In the genomic region with DNA sequence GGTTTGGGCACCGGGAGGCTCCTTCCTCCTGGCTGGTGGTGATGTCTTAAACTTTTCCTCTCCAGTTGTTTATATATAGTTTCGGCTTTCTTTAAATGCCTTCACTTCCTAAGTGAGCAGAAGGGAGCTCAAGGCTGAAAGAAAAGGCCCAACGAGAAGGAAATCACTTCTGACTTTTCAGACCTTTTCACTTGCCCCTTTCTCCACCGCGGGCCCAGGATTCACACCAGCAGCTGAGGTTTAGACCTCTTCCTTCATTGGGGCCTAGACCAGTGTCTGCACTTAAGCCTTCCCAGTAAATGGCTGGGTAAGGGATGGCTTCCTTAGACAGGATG, we compare ENCODE assay signal across 9 mouse cellular contexts. TPM values are rescaled to one million over a fixed set of nuclear protein-coding genes. Genes with fewer than 3 reads are reported as not detected.
DNase-seq lines count a peak whose midpoint lies in the region; ATAC-seq and TF ChIP-seq lines count a peak whose summit lies in the region.
"Had no signal": no experiment of that assay in that cellular context is flagged by ENCODE, and none has a peak within 500 bp of the region (broad histone marks: within the 10 kb centered on the region; RNA-seq: fewer than 3 reads in every experiment).

No protein-coding gene starts in this region.

- H3K36me3 ChIP-seq in heart, embryonic 12.5 days, result no peaks in the 10 kb centered on the region
- H3K36me3 ChIP-seq in ES-Bruce4 (ENCODE audit: control insufficient read depth, insufficient read depth, low read length, poor library complexity, severe bottlenecking), result no peaks in the 10 kb centered on the region
- H3K36me3 ChIP-seq in forebrain, embryonic 15.5 days, result peaks cover 6% of the 10 kb centered on the region; the same call in 1 of the 2 replicates
- no peaks in the 10 kb centered on the region for H3K36me3 ChIP-seq in liver, embryonic 13.5 days

- no peak for TF ChIP-seq CTCF in ES-Bruce4 (IDR thresholded peaks at IDR 0.05; ENCODE audit: low read depth, low read length)

- H3K4me1 ChIP-seq in heart, embryonic 12.5 days (replicated peaks), result 0 out of 2 replicates have a peak, but pooled peaks cover 3% of the 10 kb centered on the region
- no peaks in the 10 kb centered on the region for H3K4me1 ChIP-seq in ES-Bruce4 (ENCODE audit: control insufficient read depth, insufficient read depth, low read length)
- peaks cover 36% of the 10 kb centered on the region for H3K4me1 ChIP-seq in forebrain, embryonic 15.5 days
- H3K4me1 ChIP-seq in liver, embryonic 13.5 days (replicated peaks), result 0 out of 2 replicates have a peak, but pooled peaks cover 4% of the 10 kb centered on the region

- intact Hi-C loops in heart, postnatal 14 days (cut with DNase I), result no loop called here

- no peaks in the 10 kb centered on the region for H3K9me3 ChIP-seq in heart, embryonic 12.5 days (replicated peaks)
- no peaks in the 10 kb centered on the region for H3K9me3 ChIP-seq in ES-Bruce4 (replicated peaks; ENCODE audit: control insufficient read depth, insufficient read depth, low read length, poor library complexity, severe bottlenecking)
- H3K9me3 ChIP-seq in forebrain, embryonic 15.5 days, result no peaks in the 10 kb centered on the region
- H3K9me3 ChIP-seq in liver, embryonic 13.5 days (replicated peaks), result no peaks in the 10 kb centered on the region

- peak overlapping the region; percentile 41 for H3K4me3 ChIP-seq in heart, embryonic 12.5 days
- H3K4me3 ChIP-seq in ES-Bruce4 (ENCODE audit: low read depth, low read length), result peak overlapping the region; percentile 46
- H3K4me3 ChIP-seq in forebrain, embryonic 15.5 days, result peak overlapping the region; percentile 47
- peak overlapping the region; percentile 31; the same call in 1 of the 2 replicates for H3K4me3 ChIP-seq in liver, embryonic 13.5 days (replicated peaks)

- H3K27me3 ChIP-seq in heart, embryonic 12.5 days (replicated peaks), result peaks cover 52% of the 10 kb centered on the region
- H3K27me3 ChIP-seq in ES-Bruce4 (ENCODE audit: control insufficient read depth, insufficient read depth, low read length, poor library complexity, severe bottlenecking), result peaks cover 17% of the 10 kb centered on the region
- no peaks in the 10 kb centered on the region for H3K27me3 ChIP-seq in forebrain, embryonic 15.5 days
- H3K27me3 ChIP-seq in liver, embryonic 13.5 days, result peaks cover 53% of the 10 kb centered on the region

- no peak overlapping the region for H3K27ac ChIP-seq in heart, embryonic 12.5 days (ENCODE audit: poor library complexity, severe bottlenecking)
- no peak overlapping the region for H3K27ac ChIP-seq in ES-Bruce4 (ENCODE audit: insufficient read depth, low read length)
- H3K27ac ChIP-seq in forebrain, embryonic 15.5 days (replicated peaks), result peak overlapping the region; percentile 100
- no peak overlapping the region for H3K27ac ChIP-seq in liver, embryonic 13.5 days

- ATAC-seq in heart, embryonic 12.5 days (ENCODE audit: insufficient number of reproducible peaks, low FRiP score), result no peak
- ATAC-seq in forebrain, embryonic 15.5 days (replicated peaks), result no peak
- no peak for ATAC-seq in liver, embryonic 13.5 days (ENCODE audit: low read depth)

- TF ChIP-seq EP300 in ES-Bruce4 (IDR thresholded peaks at IDR 0.05; ENCODE audit: insufficient read depth, low read depth, low read length), result no peak

- no peak for TF ChIP-seq POLR2A in ES-Bruce4 (IDR thresholded peaks at IDR 0.05; ENCODE audit: insufficient read depth, low read length)

- H3K4me2 ChIP-seq in heart, embryonic 12.5 days, result peak overlapping the region; percentile 81
- H3K4me2 ChIP-seq in forebrain, embryonic 15.5 days (replicated peaks), result peak overlapping the region; percentile 96
- H3K4me2 ChIP-seq in liver, embryonic 13.5 days, result peak overlapping the region; percentile 43

- H3K9ac ChIP-seq in heart, embryonic 12.5 days, result 0 out of 2 replicates have a peak overlapping the region, but pooled peaks have one; percentile 18
- H3K9ac ChIP-seq in ES-Bruce4 (ENCODE audit: low read depth, poor library complexity, severe bottlenecking), result peak overlapping the region; percentile 58
- peak overlapping the region; percentile 93 for H3K9ac ChIP-seq in forebrain, embryonic 15.5 days (replicated peaks)
- H3K9ac ChIP-seq in liver, embryonic 13.5 days, result no peak overlapping the region

- no peak for DNase-seq in heart, postnatal 14 days
- DNase-seq in liver, embryonic 13.5 days, result no peak
- no peak for DNase-seq in spleen, postnatal 14 days (ENCODE audit: low spot score in 2 of 2)
- no peak for DNase-seq in cerebellum, adult 11 months
- no peak for DNase-seq in spleen, adult 18-20 months

- 2% methylated on average over 5 of the region's 5 CpGs for WGBS in heart, embryonic 12.5 days
- 0% methylated on average over 5 of the region's 5 CpGs for WGBS in forebrain, embryonic 15.5 days
- WGBS in liver, embryonic 13.5 days (ENCODE audit: insufficient replicate concordance), result 2% methylated on average over 5 of the region's 5 CpGs

RNA-seq across cellular contexts. Expression of gene Gm43517, which starts 16.8 kb away (rescaled TPM):
- not detected in 2 replicates for polyA plus RNA-seq in heart, embryonic 12.5 days (2016; fragmentation: Nextera tagmentation; extraction: Ambion mirVana)
- total RNA-seq in heart, postnatal 14 days (2021), result not detected
- polyA plus RNA-seq in ES-Bruce4 (2011; ENCODE audit: insufficient read depth, insufficient read length, low read depth, missing spikeins), result not detected in 2 replicates
- polyA plus RNA-seq in forebrain, embryonic 15.5 days (2015; fragmentation: Nextera tagmentation; extraction: Ambion mirVana), result 2.8 and 3.0 TPM in 2 replicates
- polyA plus RNA-seq in liver, embryonic 13.5 days (2015; fragmentation: Nextera tagmentation; extraction: Ambion mirVana), result not detected in 2 replicates
- total RNA-seq: liver, adult 2 months had no signal
- polyA plus RNA-seq: liver, adult 2 months had no signal

RNA-seq across cellular contexts. Expression of gene Foxg1, which starts 19.3 kb away (rescaled TPM):
- 0.08 TPM in 1 of 2 replicates, not detected in the other for polyA plus RNA-seq in heart, embryonic 12.5 days (2016; fragmentation: Nextera tagmentation; extraction: Ambion mirVana)
- not detected for total RNA-seq in heart, postnatal 14 days (2021)
- 0.44 and 0.49 TPM in 2 replicates for polyA plus RNA-seq in ES-Bruce4 (2011; ENCODE audit: insufficient read depth, insufficient read length, low read depth, missing spikeins)
- polyA plus RNA-seq in forebrain, embryonic 15.5 days (2015; fragmentation: Nextera tagmentation; extraction: Ambion mirVana), result 110 and 111 TPM in 2 replicates
- polyA plus RNA-seq in liver, embryonic 13.5 days (2015; fragmentation: Nextera tagmentation; extraction: Ambion mirVana), result 0.03 TPM in 1 of 2 replicates, not detected in the other
- total RNA-seq: liver, adult 2 months had no signal
- polyA plus RNA-seq: liver, adult 2 months had no signal

Comparison
In these comparisons a context has a peak if more than half of its experiments do, and no peak if none do; other contexts are left out.
1. H3K4me2 ChIP-seq: peak in every context shown above with its lines; median percentile 96 in forebrain, embryonic 15.5 days; 81 in heart, embryonic 12.5 days; 43 in liver, embryonic 13.5 days.
2. RNA of gene Foxg1, which starts 19.3 kb away (polyA plus RNA-seq): 110 to 111 TPM in forebrain, embryonic 15.5 days; 0.44 to 0.49 TPM in ES-Bruce4, 0.08 TPM in heart, embryonic 12.5 days and 0.03 TPM in liver, embryonic 13.5 days; every median in the first group is over 10 times any median in the second.
3. Peak in every context shown above with its lines, with median percentiles within 50 percentile points of each other: H3K4me3 ChIP-seq.